Mouse (Mus musculus) forebrain, embryonic 16.5 days (tissue): ENCODE data around the gene Bmpr2. TPM values are rescaled to one million over a fixed set of nuclear protein-coding genes. Genes with fewer than 3 reads are reported as not detected.

Experiments
- ATAC-seq: fragments of 200-750 bp; cut with Nextera tagmentation; 2 replicates; pipeline ENCODE4 v1.8.0; 2017; ENCODE audit warnings: mild to moderate bottlenecking, moderate library complexity
- H3K27ac ChIP-seq: fragments of 300-500 bp; sonication (generic); 2 replicates; pipeline ENCODE4 v1.5.1; 2014; ENCODE audit warnings: low read length, control low read depth
- H3K27me3 ChIP-seq: fragments of 300-500 bp; sonication (generic); replicated peaks from 2 replicates; pipeline ENCODE4 v1.6.1; 2014; ENCODE audit warnings: low read length; ENCODE audit not compliant: control insufficient read depth, insufficient read depth
- H3K36me3 ChIP-seq: fragments of 300-500 bp; sonication (generic); 2 replicates; pipeline ENCODE4 v1.6.1; 2014; ENCODE audit not compliant: control insufficient read depth, insufficient read depth
- H3K4me1 ChIP-seq: fragments of 300-500 bp; sonication (generic); replicated peaks from 2 replicates; pipeline ENCODE4 v1.6.1; 2014; ENCODE audit warnings: low read length; ENCODE audit not compliant: control insufficient read depth, insufficient read depth
- H3K4me2 ChIP-seq: fragments of 300-500 bp; sonication (generic); 2 replicates; pipeline ENCODE4 v1.6.1; 2014; ENCODE audit warnings: mild to moderate bottlenecking, low read length, control low read depth
- H3K4me3 ChIP-seq: fragments of 300-500 bp; sonication (generic); replicated peaks from 2 replicates; pipeline ENCODE4 v1.5.1; 2014; ENCODE audit warnings: mild to moderate bottlenecking, low read length, control low read depth
- H3K9ac ChIP-seq: fragments of 300-500 bp; sonication (generic); replicated peaks from 2 replicates; pipeline ENCODE4 v1.6.1; 2014; ENCODE audit warnings: low read depth, low read length, control low read depth
- H3K9me3 ChIP-seq: fragments of 300-500 bp; sonication (generic); 2 replicates; pipeline ENCODE4 v1.6.1; 2016; ENCODE audit warnings: low read length; ENCODE audit not compliant: control insufficient read depth
- WGBS: fragments of 180-500 bp; shearing (Covaris S2); extraction: QIAGEN DNeasy Blood & Tissue Kit; methylation state at CpG from one replicate; pipeline ENCODE4 v1.1.7; 2014; 5-methylcytosine and 5-hydroxymethylcytosine counted together
- polyA plus RNA-seq: library from polyadenylated mRNA; unstranded; fragments of >200 nt; fragmentation: Nextera tagmentation; extraction: Ambion mirVana; gene quantifications from 2 replicates; pipeline ENCODE4 v1.2.1, GENCODE M21; 2015

Bmpr2 gene
- 13.5 and 15.4 TPM in 2 replicates for polyA plus RNA-seq

DNA sequence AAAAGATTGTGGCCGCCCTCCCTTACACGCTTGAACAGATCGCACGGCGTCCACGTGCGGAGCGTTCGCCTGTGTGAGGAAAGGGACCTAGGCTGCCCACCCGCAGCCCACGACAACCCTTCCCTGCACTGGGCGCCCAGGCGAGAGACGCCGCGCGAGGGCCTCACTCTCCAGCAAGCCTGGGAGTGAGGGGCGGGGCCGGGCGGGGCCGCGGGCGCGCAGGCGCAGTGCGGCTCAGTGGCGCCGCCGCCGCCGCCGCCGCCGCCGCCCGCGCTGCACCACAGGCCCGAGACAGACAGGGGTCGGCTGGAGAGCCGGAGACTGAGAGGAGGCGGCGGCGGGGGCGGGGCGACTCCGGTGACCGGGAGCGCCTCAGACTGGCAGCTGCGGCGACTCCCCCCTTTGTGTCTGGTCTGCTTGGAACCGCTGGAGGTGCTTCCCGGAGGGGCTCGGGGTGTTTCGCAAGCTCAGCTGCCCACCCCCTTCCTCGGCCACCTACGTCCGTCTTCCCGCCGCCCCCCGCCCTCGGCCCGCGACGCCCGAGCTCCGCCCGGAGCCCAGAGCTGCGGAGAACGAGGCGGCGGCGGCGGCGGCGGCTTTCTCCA is at the start of gene Bmpr2:
Gene Bmpr2 (plus strand): TSS at position 237 of the 605 bp plus-strand sequence.
- peak within 1 kb of the TSS; percentile 93 for H3K9ac ChIP-seq
- H3K4me1 ChIP-seq, result peaks cover 14% of the 10 kb centered on the region
- WGBS, result under 1% methylated on average over 57 of the region's 75 CpGs
- peak; percentile 94 for ATAC-seq
- no peaks in the 10 kb centered on the region for H3K36me3 ChIP-seq
- H3K4me3 ChIP-seq, result peak within 1 kb of the TSS; percentile 96
- peak within 1 kb of the TSS; percentile 98 for H3K27ac ChIP-seq
- no peaks in the 10 kb centered on the region for H3K9me3 ChIP-seq
- H3K27me3 ChIP-seq, result no peaks in the 10 kb centered on the region
- H3K4me2 ChIP-seq, result peak within 1 kb of the TSS; percentile 86

DNA sequence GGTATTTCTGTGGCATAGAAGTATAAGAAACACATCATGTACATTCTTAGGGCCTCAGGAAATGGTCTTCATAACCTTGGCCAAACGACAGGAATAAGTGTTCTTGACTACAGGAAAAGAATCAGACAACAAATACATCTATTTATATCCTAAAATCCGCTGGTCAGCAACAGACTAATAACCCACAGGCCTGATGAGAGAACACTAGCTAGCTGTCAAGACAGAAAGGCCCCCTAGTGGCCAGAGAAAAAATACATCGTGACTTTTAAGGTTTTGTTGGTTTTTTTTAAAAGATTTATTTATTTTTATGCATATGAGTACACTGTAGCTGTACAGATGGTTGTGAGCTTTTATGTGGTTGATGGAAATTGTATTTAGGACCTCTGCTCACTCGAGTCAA is 43.3 kb upstream of the Bmpr2 start:
- no peaks in the 10 kb centered on the region for H3K4me1 ChIP-seq

DNA sequence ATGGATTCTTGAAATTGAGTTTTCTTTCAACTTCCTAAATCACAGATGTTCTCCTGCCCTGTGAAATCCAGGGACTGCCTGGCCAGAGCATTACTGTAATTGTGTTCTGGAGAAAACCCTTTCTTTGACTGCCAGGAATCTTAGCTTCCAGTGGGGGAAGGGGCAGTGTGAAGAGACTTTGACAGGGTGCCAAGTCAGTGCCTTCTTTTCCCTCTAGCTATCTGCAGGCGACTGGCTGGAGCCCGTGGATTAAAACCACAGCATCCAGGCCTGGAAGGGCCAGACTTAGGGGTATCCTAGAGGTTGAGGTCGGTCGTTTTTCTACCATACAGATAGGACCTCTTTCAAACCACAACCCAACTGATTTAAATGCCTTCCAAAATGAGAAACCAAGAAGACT is 37.5 kb upstream of the Bmpr2 start:
- Histone ChIP-seq H3K27me3 (no peaks in the 10 kb centered on the region), H3K27ac (no peak overlapping the region), H3K4me3 (no peak overlapping the region), H3K9me3 (no peaks in the 10 kb centered on the region), H3K36me3 (no peaks in the 10 kb centered on the region), H3K4me1 (0 out of 2 replicates have a peak, but pooled peaks cover 3% of the 10 kb centered on the region), H3K4me2 (no peak overlapping the region), H3K9ac (no peak overlapping the region)
- WGBS, result 64% methylated on average over 4 of the region's 4 CpGs
- ATAC-seq, result no peak

More for the DNA sequence above, 43.3 kb upstream of the Bmpr2 start:
- Histone ChIP-seq H3K36me3 (no peaks in the 10 kb centered on the region), H3K27me3 (no peaks in the 10 kb centered on the region), H3K27ac (no peak overlapping the region), H3K4me2 (no peak overlapping the region), H3K4me3 (no peak overlapping the region), H3K9me3 (no peaks in the 10 kb centered on the region), H3K9ac (no peak overlapping the region)
- no peak for ATAC-seq
- WGBS, result 47% methylated on average over 4 of the region's 4 CpGs

DNA sequence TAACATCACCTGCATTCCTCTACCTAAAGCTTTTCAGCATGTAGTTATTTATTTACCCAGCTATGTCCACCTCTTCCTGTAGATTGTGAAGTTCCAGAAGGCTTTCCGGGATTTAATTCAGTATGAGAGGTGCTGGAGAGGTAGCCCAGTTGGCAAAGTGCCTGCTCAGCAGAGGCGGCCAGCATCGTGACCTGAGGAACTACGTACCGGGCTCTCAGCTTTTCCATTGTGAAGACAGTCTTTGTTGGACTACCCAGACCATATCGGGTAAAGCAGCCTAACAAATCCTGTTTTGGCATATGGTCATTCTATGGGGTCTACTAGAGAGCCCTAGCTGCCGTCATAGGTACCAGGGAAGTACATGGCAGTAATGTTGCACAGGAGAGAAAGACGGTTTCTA is 33.1 kb upstream of the Bmpr2 start:
- H3K4me3 ChIP-seq, result no peak overlapping the region

DNA sequence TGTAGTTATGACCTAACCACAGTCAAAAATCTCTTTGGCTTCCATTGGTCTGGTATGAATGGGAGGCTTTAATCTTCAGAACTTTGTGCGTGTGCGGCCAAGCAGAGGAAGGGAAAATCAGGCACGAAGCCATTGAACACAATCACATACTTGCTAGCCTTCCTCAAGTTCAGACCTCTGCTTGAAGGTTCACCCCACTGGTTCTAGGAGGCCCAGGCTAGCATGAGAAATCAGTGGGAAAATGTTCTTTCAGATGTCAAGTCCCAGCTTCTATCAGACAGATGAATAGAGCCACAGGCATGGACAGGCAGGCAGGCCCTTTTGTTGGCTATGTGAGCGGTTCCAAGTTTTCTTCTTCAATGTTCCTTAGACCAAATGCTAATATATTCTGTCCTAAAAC is 32.5 kb upstream of the Bmpr2 start:
- Histone ChIP-seq H3K9ac (no peak overlapping the region), H3K27me3 (no peaks in the 10 kb centered on the region), H3K4me1 (0 out of 2 replicates have a peak, but pooled peaks cover under 1% of the 10 kb centered on the region), H3K27ac (no peak overlapping the region), H3K4me2 (no peak overlapping the region), H3K9me3 (no peaks in the 10 kb centered on the region), H3K36me3 (no peaks in the 10 kb centered on the region), H3K4me3 (no peak overlapping the region)
- 32% methylated on average over 4 of the region's 4 CpGs for WGBS
- peak; percentile 69; the same call in 1 of the 2 replicates for ATAC-seq

More for the DNA sequence above, 33.1 kb upstream of the Bmpr2 start:
- Histone ChIP-seq H3K9ac (no peak overlapping the region), H3K4me2 (no peak overlapping the region), H3K27ac (no peak overlapping the region), H3K9me3 (no peaks in the 10 kb centered on the region), H3K4me1 (0 out of 2 replicates have a peak, but pooled peaks cover 3% of the 10 kb centered on the region), H3K36me3 (no peaks in the 10 kb centered on the region), H3K27me3 (no peaks in the 10 kb centered on the region)
- WGBS, result 56% methylated on average over 8 of the region's 8 CpGs
- ATAC-seq, result no peak

DNA sequence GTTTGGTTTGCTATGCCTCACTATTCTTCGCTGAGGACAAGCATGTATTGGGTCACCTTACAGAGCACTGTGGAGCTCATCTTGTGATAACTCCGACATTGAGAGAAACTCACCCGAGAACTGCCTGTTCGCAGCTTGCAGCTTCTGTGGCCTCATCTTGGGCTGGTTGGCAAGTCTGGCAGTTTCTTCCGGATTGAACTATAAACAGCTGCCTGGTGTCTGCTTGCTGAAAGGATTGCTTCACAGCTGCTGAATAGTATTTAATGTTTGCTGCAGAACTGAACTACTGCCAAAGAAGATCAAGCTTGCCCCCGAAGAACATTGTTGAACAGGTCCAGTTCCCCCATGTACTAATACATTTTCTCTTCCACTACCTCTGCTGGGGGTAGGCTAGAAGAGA is 29.1 kb upstream of the Bmpr2 start:
- WGBS, result 66% methylated on average over 6 of the region's 6 CpGs
- no peak overlapping the region for H3K27ac ChIP-seq
- H3K36me3 ChIP-seq, result no peaks in the 10 kb centered on the region
- H3K4me3 ChIP-seq, result no peak overlapping the region
- H3K27me3 ChIP-seq, result no peaks in the 10 kb centered on the region
- no peak for ATAC-seq
- no peaks in the 10 kb centered on the region for H3K9me3 ChIP-seq
- no peak overlapping the region for H3K4me2 ChIP-seq
- H3K4me1 ChIP-seq, result no peaks in the 10 kb centered on the region
- no peak overlapping the region for H3K9ac ChIP-seq

DNA sequence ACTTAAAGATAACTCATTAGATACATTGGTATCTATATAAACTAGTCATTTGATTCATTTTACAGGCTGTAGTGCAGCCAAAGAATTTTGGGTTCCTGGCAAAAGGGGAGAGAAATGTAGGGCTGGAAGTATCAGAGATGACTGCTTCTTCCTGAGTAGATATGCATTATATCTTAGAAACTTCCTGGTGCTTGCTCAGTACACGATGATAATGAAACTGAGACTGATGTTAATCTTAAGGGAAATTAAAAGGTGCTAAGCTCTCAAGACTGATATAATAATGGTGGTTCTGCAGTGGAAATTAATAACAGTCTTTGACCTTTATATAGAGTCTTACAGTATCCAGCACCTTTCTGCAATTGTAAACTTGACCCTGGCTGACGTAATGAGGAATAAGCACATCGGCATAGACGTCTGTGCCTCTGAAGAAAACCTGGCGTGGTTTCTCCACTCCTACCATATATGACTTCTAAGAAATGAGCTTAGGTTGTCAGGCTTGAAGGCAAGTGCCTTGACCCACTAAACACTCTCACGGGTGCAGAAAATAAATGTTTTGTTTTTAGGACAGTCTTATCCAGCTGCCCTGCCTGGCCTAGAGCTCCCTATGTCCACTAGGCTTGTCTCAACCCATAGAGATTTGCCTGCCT is 24.3 kb upstream of the Bmpr2 start:
- no peaks in the 10 kb centered on the region for H3K36me3 ChIP-seq
- H3K9me3 ChIP-seq, result no peaks in the 10 kb centered on the region
- H3K4me3 ChIP-seq, result no peak overlapping the region
- no peak overlapping the region for H3K27ac ChIP-seq
- H3K4me1 ChIP-seq, result no peaks in the 10 kb centered on the region
- WGBS, result 84% methylated on average over 6 of the region's 6 CpGs
- no peak for ATAC-seq
- H3K4me2 ChIP-seq, result no peak overlapping the region
- H3K27me3 ChIP-seq, result no peaks in the 10 kb centered on the region
- no peak overlapping the region for H3K9ac ChIP-seq

DNA sequence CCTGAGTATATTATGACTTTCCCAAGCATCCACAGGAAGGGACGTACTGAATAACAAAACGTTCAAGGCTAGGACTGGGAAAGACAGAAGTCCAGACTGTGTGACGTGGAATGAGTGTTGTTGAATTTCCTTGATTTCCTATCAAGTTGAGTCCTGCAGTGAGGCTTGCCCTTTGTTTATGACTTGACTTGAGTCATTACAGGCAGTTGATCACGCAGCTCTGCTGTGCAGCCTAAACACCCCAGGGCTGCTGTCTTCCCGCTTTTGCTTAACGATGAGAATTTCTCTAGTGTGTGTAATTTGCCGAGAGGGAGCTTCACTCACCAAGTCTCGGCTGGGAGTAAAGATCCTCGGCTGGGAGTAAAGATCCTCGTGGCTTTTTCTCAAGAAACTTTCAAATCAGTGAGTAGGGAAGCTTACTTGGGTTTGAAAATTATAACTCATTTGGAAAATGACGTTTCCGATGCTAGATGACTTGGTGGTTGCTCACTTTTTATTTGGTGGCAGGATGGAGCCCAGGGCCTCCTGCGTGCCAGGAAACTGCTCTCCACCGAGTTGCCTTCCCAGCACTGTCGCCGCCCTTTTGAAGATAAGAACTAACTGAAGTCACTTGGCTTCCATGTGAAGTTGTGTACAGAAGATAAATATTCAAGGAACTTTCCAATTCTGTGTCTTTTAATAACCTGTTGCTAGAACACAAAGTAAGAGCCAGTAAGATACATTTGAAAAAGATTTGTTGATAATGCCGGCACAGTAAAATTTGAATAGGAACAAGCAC is 23.4 kb upstream of the Bmpr2 start:
- H3K9me3 ChIP-seq, result no peaks in the 10 kb centered on the region
- no peaks in the 10 kb centered on the region for H3K27me3 ChIP-seq
- no peak overlapping the region for H3K9ac ChIP-seq
- H3K27ac ChIP-seq, result no peak overlapping the region
- H3K36me3 ChIP-seq, result no peaks in the 10 kb centered on the region
- WGBS, result 65% methylated on average over 17 of the region's 17 CpGs
- H3K4me3 ChIP-seq, result no peak overlapping the region
- no peak for ATAC-seq
- no peaks in the 10 kb centered on the region for H3K4me1 ChIP-seq
- no peak overlapping the region for H3K4me2 ChIP-seq

DNA sequence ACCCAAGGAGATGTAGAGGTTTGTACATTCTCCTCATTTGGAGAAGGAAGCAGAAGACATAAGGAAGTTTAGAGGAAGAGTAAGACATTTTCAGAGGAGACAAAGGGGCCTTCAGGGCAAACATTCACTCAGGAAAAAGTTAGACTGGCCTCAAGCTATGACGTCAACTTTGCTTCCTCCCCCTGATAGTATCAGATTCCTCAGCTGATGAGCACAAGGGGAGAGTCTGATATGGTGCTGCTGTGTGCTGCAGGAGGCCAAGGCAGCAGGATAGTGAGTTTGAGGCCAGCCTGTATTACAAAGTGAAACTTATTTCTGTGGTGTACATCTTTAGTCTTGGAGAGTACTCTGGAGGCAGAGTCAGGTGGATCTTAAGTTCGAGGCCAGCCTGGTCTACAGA is 14.2 kb upstream of the Bmpr2 start:
- H3K9me3 ChIP-seq, result no peaks in the 10 kb centered on the region
- H3K4me1 ChIP-seq, result no peaks in the 10 kb centered on the region

More for the DNA sequence above, 14.2 kb upstream of the Bmpr2 start:
- no peak overlapping the region for H3K4me3 ChIP-seq
- no peak overlapping the region for H3K27ac ChIP-seq
- H3K36me3 ChIP-seq, result no peaks in the 10 kb centered on the region
- no peaks in the 10 kb centered on the region; the same call in 1 of the 2 replicates for H3K27me3 ChIP-seq
- ATAC-seq, result no peak
- no peak overlapping the region for H3K4me2 ChIP-seq
- H3K9ac ChIP-seq, result no peak overlapping the region
- 87% methylated on average over 2 of the region's 2 CpGs for WGBS
